Mouse (Mus musculus) heart, adult 8-10 months (tissue): ENCODE results near the gene B4gat1. TPM values are rescaled to one million over a fixed set of nuclear protein-coding genes. Genes with fewer than 3 reads are reported as not detected.
"Not testable (repeated sequence)": the region's sequence is repeated elsewhere in the genome, so short reads cannot be mapped to it uniquely, and the experiment has no call there.

Experiments
- DNase-seq: peaks from one replicate; pipeline ENCODE4 v3.0.0; 2022; ENCODE audit warnings: low spot score
- total RNA-seq, 4 experiments: library from RNA; stranded (reverse); gene quantifications; 2 replicates each; pipeline ENCODE4 v1.2.4; 2022

Gene B4gat1
- total RNA-seq = 10 to 100 TPM; 45.0 to 47.2 (median 45.6) TPM

GRCm38 (mm10) chr19:5038709-5039156 is at the start of gene B4gat1, which contains the start of gene AC124502.3:
TSS of gene B4gat1 (plus strand) at chr19:5038826.
TSS of gene AC124502.3 (plus strand) at chr19:5038891.
- peak; percentile 76 for DNase-seq

- peak; percentile 88 for DNase-seq
These were observed 49.6 kb upstream of the B4gat1 start for GRCm38 (mm10) chr19:4989013-4989412.

- DNase-seq = no peak
These were observed 49.0 kb upstream of the B4gat1 start for GRCm38 (mm10) chr19:4989434-4990255.

GRCm38 (mm10) chr19:4990256-4990625 is 48.4 kb upstream of the B4gat1 start, which contains the start of gene Npas4:
TSS of gene Npas4 (minus strand) at chr19:4990316.
- no peak for DNase-seq

- no peak for DNase-seq
These were observed 47.9 kb upstream of the B4gat1 start for GRCm38 (mm10) chr19:4990716-4991115.

- no peak for DNase-seq
These were observed 46.3 kb upstream of the B4gat1 start for GRCm38 (mm10) chr19:4992371-4992770.

- peak; percentile 65 for DNase-seq
These were observed 45.7 kb upstream of the B4gat1 start for GRCm38 (mm10) chr19:4992904-4993303.

GRCm38 (mm10) chr19:4994043-4994442 is 44.6 kb upstream of the B4gat1 start:
- DNase-seq = no peak

- DNase-seq = no peak
These were observed 39.0 kb upstream of the B4gat1 start for GRCm38 (mm10) chr19:4999445-5000140.

- peak; percentile 66 for DNase-seq
These were observed 36.8 kb upstream of the B4gat1 start for GRCm38 (mm10) chr19:5001666-5002406.

- not testable (repeated sequence) for DNase-seq
These were observed 35.0 kb upstream of the B4gat1 start for GRCm38 (mm10) chr19:5003644-5004043.

GRCm38 (mm10) chr19:5004925-5005324 is 33.7 kb upstream of the B4gat1 start:
- DNase-seq = no peak

- no peak for DNase-seq
These were observed 25.5 kb upstream of the B4gat1 start for GRCm38 (mm10) chr19:5013138-5013537.

GRCm38 (mm10) chr19:5014961-5015398 is 23.6 kb upstream of the B4gat1 start:
- DNase-seq = peak; percentile 36

GRCm38 (mm10) chr19:5016221-5016742 is 22.3 kb upstream of the B4gat1 start:
- peak; percentile 19 for DNase-seq

GRCm38 (mm10) chr19:5016782-5017181 is 21.8 kb upstream of the B4gat1 start:
- DNase-seq = peak; percentile 52

GRCm38 (mm10) chr19:5017611-5018010 is 21.0 kb upstream of the B4gat1 start:
- no peak for DNase-seq

GRCm38 (mm10) chr19:5018191-5018590 is 20.4 kb upstream of the B4gat1 start:
- DNase-seq = no peak

GRCm38 (mm10) chr19:5021416-5021815 is 17.2 kb upstream of the B4gat1 start:
- DNase-seq = no peak

GRCm38 (mm10) chr19:5023621-5024479 is 14.8 kb upstream of the B4gat1 start, which contains the start of gene Slc29a2:
TSS of gene Slc29a2 (plus strand) at chr19:5023860.
- DNase-seq = peak; percentile 91

GRCm38 (mm10) chr19:5026111-5026510 is 12.5 kb upstream of the B4gat1 start:
- no peak for DNase-seq
